Mouse (Mus musculus): Measurements from ENCODE around the gene Dusp27. TPM values are rescaled to one million over a fixed set of nuclear protein-coding genes. Genes with fewer than 3 reads are reported as not detected.

Gene Dusp27
- 0.71 and 1.2 TPM in 2 replicates for total RNA-seq (2014; rRNA removed)
- 0.59 and 0.72 TPM in 2 replicates for polyA plus RNA-seq (2015; fragmentation: Nextera tagmentation; extraction: Ambion mirVana)

- Histone ChIP-seq H3K9me3 (ENCODE audit: low read length) (no peaks in the 10 kb centered on the region), H3K27me3 (ENCODE audit: insufficient read depth, low read length) (no peaks in the 10 kb centered on the region), H3K4me3 (ENCODE audit: low read depth, low read length) (no peak within 1 kb of the TSS), H3K36me3 (ENCODE audit: insufficient read depth, low read length) (no peaks in the 10 kb centered on the region), H3K4me2 (ENCODE audit: low read depth, low read length, poor library complexity, severe bottlenecking) (no peak within 1 kb of the TSS), H3K27ac (ENCODE audit: low read depth, low read length) (no peak within 1 kb of the TSS), H3K4me1 (ENCODE audit: insufficient read depth, low read length) (no peaks in the 10 kb centered on the region), H3K9ac (replicated peaks; ENCODE audit: low read length, poor library complexity, severe bottlenecking) (no peak within 1 kb of the TSS)
- ATAC-seq (ENCODE audit: low FRiP score) (no peak), DNase-seq (ENCODE audit: low spot score) (no peak)
- no peak for TF ChIP-seq CTCF (IDR thresholded peaks at IDR 0.05)
- 60% methylated on average over 4 of the region's 4 CpGs for WGBS
Measured at GRCm38 (mm10) chr1:166127719-166128118, at the start of gene Dusp27. TSS of gene Dusp27 (minus strand) at chr1:166127922.

GRCm38 (mm10) chr1:166173621-166174020, 45.9 kb upstream of the Dusp27 start:
- Histone ChIP-seq H3K36me3 (ENCODE audit: insufficient read depth, low read length) (no peaks in the 10 kb centered on the region), H3K4me1 (ENCODE audit: insufficient read depth, low read length) (no peaks in the 10 kb centered on the region), H3K27me3 (ENCODE audit: insufficient read depth, low read length) (no peaks in the 10 kb centered on the region), H3K4me2 (ENCODE audit: low read depth, low read length, poor library complexity, severe bottlenecking) (no peak overlapping the region), H3K9ac (replicated peaks; ENCODE audit: low read length, poor library complexity, severe bottlenecking) (no peak overlapping the region), H3K27ac (ENCODE audit: low read depth, low read length) (no peak overlapping the region), H3K4me3 (ENCODE audit: low read depth, low read length) (no peak overlapping the region), H3K9me3 (ENCODE audit: low read length) (no peaks in the 10 kb centered on the region)
- WGBS, result 78% methylated on average over 9 of the region's 9 CpGs
- no peak for DNase-seq (ENCODE audit: low spot score)
- no peak for TF ChIP-seq CTCF (IDR thresholded peaks at IDR 0.05)
- no peak for ATAC-seq (ENCODE audit: low FRiP score)

DNA sequence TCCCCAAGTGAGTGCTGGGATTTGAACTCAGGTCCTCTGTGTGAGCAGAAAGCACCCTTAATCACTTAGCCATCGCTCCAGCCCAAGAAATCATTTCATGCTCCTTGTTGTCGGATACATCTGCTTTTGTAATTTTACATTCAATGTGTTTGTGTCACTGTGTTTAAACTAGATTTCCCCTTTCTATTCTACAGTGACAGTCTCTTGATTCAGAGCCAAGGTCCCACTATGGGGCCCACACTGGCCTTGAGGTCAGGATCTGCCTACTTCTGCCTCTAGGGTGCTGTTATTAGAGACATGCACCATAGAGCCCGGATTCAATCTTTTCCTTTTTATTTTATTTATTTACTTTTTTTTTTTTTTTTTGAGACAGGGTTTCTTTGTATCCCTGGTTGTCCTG, 45.3 kb upstream of the Dusp27 start:
- WGBS, result 78% methylated on average over 3 of the region's 3 CpGs
- no peak overlapping the region for H3K4me3 ChIP-seq (ENCODE audit: low read depth, low read length)

DNA sequence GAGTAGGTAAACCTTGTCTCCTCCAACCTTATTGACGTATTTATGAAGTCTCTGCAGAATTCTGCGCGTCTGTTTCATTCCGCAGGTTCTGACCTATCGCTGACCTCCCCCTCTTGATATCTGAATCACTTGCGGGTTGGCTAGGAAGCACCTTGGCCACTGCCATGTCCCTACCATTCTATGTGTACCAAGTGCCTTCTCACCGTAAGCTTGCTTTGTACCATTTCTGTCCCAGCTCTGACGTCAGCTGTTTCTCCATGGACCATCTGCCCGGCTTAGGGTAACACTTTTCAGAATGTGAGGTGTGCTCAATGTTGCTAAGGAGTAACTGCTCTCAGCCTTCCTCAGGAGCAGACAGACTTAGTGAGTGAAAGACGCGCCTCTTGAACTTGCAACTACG, 43.1 kb upstream of the Dusp27 start:
- H3K27ac ChIP-seq (ENCODE audit: low read depth, low read length), result no peak overlapping the region
- H3K4me3 ChIP-seq (ENCODE audit: low read depth, low read length), result no peak overlapping the region
- DNase-seq (ENCODE audit: low spot score) (no peak), ATAC-seq (ENCODE audit: low FRiP score) (no peak)
- H3K9ac ChIP-seq (replicated peaks; ENCODE audit: low read length, poor library complexity, severe bottlenecking), result no peak overlapping the region
- H3K36me3 ChIP-seq (ENCODE audit: insufficient read depth, low read length), result no peaks in the 10 kb centered on the region
- 94% methylated on average over 12 of the region's 12 CpGs for WGBS
- H3K4me2 ChIP-seq (ENCODE audit: low read depth, low read length, poor library complexity, severe bottlenecking), result no peak overlapping the region
- H3K27me3 ChIP-seq (ENCODE audit: insufficient read depth, low read length), result no peaks in the 10 kb centered on the region
- no peaks in the 10 kb centered on the region for H3K4me1 ChIP-seq (ENCODE audit: insufficient read depth, low read length)
- no peaks in the 10 kb centered on the region for H3K9me3 ChIP-seq (ENCODE audit: low read length)
- no peak for TF ChIP-seq CTCF (IDR thresholded peaks at IDR 0.05)

More for the DNA sequence above, 45.3 kb upstream of the Dusp27 start:
- ATAC-seq (ENCODE audit: low FRiP score), result no peak
- no peaks in the 10 kb centered on the region for H3K4me1 ChIP-seq (ENCODE audit: insufficient read depth, low read length)
- H3K4me2 ChIP-seq (ENCODE audit: low read depth, low read length, poor library complexity, severe bottlenecking), result no peak overlapping the region
- no peak for DNase-seq (ENCODE audit: low spot score)
- H3K9me3 ChIP-seq (ENCODE audit: low read length), result no peaks in the 10 kb centered on the region
- no peak overlapping the region for H3K9ac ChIP-seq (replicated peaks; ENCODE audit: low read length, poor library complexity, severe bottlenecking)
- H3K27ac ChIP-seq (ENCODE audit: low read depth, low read length), result no peak overlapping the region
- TF ChIP-seq CTCF (IDR thresholded peaks at IDR 0.05), result no peak
- no peaks in the 10 kb centered on the region for H3K36me3 ChIP-seq (ENCODE audit: insufficient read depth, low read length)
- no peaks in the 10 kb centered on the region for H3K27me3 ChIP-seq (ENCODE audit: insufficient read depth, low read length)

DNA sequence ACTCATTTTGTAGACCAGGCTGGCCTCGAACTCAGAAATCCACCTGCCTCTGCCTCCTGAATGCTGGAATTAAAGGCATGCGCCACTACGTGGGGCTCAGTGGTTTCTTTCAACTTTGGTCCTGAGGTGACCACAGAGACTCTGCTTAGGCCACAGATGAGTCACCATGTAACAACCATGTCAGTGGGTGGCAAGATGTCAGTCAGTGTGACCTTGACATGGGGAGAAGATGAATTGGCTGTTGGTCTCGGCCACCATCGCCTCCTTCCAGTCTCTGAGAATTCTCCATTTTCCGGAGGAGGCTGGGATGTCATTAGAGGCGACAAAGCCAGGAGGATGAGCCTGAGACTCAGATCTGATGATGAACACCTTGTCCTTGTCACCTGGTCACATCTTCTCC, 42.0 kb upstream of the Dusp27 start:
- ATAC-seq (ENCODE audit: low FRiP score) (no peak), DNase-seq (ENCODE audit: low spot score) (no peak)
- H3K27ac ChIP-seq (ENCODE audit: low read depth, low read length), result no peak overlapping the region
- 88% methylated on average over 7 of the region's 7 CpGs for WGBS
- no peaks in the 10 kb centered on the region for H3K36me3 ChIP-seq (ENCODE audit: insufficient read depth, low read length)
- no peaks in the 10 kb centered on the region for H3K27me3 ChIP-seq (ENCODE audit: insufficient read depth, low read length)
- H3K4me3 ChIP-seq (ENCODE audit: low read depth, low read length), result no peak overlapping the region
- H3K4me1 ChIP-seq (ENCODE audit: insufficient read depth, low read length), result no peaks in the 10 kb centered on the region
- H3K9ac ChIP-seq (replicated peaks; ENCODE audit: low read length, poor library complexity, severe bottlenecking), result no peak overlapping the region
- no peaks in the 10 kb centered on the region for H3K9me3 ChIP-seq (ENCODE audit: low read length)
- H3K4me2 ChIP-seq (ENCODE audit: low read depth, low read length, poor library complexity, severe bottlenecking), result no peak overlapping the region
- no peak for TF ChIP-seq CTCF (IDR thresholded peaks at IDR 0.05)

GRCm38 (mm10) chr1:166168017-166168416, 40.3 kb upstream of the Dusp27 start:
- Histone ChIP-seq H3K4me3 (ENCODE audit: low read depth, low read length) (no peak overlapping the region), H3K4me2 (ENCODE audit: low read depth, low read length, poor library complexity, severe bottlenecking) (no peak overlapping the region), H3K27ac (ENCODE audit: low read depth, low read length) (no peak overlapping the region), H3K9ac (replicated peaks; ENCODE audit: low read length, poor library complexity, severe bottlenecking) (no peak overlapping the region), H3K4me1 (ENCODE audit: insufficient read depth, low read length) (no peaks in the 10 kb centered on the region), H3K36me3 (ENCODE audit: insufficient read depth, low read length) (no peaks in the 10 kb centered on the region), H3K9me3 (ENCODE audit: low read length) (no peaks in the 10 kb centered on the region), H3K27me3 (ENCODE audit: insufficient read depth, low read length) (no peaks in the 10 kb centered on the region)
- 95% methylated on average over 7 of the region's 7 CpGs for WGBS
- TF ChIP-seq CTCF (IDR thresholded peaks at IDR 0.05), result no peak
- DNase-seq (ENCODE audit: low spot score), result no peak
- no peak for ATAC-seq (ENCODE audit: low FRiP score)

Data from midbrain, postnatal 0 days (tissue).